Mouse (Mus musculus) neutrophil, adult 59 days (primary cell): ENCODE measurements around the gene Stil. TPM values are rescaled to one million over a fixed set of nuclear protein-coding genes. Genes with fewer than 3 reads are reported as not detected.

Source experiments
- total RNA-seq, 2 experiments: library from RNA; stranded (reverse); gene quantifications; 1 replicate in 1 of 2; 2 replicates in 1 of 2; pipeline ENCODE4 v1.2.4; 2023

Stil gene
- total RNA-seq = 10 to 100 TPM; 18.4 to 19.5 TPM

DNA sequence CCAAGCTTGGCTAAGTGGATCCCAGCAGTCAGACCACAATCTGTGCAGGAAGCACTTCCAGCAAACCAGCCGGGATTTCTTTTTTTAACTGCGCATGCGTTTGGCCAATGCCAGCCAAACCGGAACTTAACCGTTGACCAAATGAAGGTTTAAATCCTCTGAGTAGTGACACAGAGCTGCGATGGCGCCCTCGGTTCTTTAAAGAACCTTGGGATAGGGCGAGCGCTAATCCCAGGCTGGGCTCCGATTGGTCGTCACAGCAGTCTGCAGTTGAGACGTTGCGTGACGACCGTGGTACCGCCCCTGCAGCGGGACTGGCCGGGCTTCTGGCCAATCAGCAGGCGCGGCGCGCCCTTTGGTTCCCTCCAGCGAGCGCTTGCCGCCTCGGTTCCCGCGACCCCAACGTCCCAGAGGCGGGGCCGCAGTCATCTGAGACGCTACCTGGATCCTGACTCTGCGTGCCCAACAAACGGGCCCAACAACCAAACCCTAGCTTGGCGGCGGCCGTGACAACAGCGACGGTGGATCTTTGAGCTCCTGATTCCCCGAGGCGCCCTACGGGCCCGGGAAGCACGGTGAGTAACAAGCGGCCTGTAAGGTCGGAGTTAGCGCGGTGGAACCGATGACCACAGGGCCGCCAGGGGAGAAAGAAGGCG is at the start of gene Stil:
Gene Stil (plus strand): TSS at position 387 of the 656 bp plus-strand sequence.

DNA sequence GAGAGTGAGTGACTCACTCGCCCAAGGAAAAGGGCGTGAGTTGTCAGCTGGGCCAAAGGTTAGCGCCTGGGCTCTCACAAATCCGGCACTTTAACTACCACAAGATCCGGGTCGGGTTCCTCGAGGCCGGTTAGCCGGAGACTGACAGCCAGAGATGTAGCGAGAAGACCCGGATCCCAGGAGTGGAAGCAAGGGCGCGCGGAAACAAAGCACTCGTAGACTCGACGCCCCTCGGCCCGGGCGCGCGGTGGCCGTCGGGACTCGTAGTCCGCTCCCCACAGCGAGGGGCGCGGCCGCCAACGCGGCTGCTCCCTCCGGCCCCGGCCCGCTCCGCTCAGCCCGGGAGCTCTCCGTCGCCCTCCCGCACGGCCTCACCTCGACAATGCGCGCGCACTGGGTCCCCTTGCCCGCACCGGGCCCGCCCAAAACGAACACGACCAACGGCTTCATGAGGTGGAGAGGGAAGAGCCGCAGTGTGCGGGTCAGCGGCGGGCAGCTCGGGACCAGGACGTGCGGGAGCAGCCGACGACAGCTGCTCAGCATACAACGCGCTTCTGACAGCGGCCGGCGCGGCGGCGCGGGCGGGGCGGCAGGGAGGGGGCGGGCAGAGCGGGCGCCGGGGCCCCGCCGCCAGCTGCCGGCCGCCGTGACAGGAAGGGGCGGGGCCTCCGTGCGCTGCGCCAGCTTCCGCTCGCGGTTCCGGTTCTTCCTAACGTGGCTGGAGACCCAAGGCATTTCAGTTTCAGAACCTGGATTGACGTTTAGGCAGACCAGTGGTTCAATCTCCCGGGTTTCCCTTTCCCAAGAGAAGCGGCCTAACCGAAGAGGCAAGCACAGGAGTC is 13.1 kb upstream of the Stil start, which contains the start of gene Cmpk1:
Gene Cmpk1 (minus strand): TSS at position 651 of the 842 bp plus-strand sequence.

GRCm38 (mm10) chr4:115056371-115056920 is 56.5 kb downstream of the Stil start, which contains the start of gene Tal1:
Gene Tal1, plus strand, starts transcription at chr4:115056426.

DNA sequence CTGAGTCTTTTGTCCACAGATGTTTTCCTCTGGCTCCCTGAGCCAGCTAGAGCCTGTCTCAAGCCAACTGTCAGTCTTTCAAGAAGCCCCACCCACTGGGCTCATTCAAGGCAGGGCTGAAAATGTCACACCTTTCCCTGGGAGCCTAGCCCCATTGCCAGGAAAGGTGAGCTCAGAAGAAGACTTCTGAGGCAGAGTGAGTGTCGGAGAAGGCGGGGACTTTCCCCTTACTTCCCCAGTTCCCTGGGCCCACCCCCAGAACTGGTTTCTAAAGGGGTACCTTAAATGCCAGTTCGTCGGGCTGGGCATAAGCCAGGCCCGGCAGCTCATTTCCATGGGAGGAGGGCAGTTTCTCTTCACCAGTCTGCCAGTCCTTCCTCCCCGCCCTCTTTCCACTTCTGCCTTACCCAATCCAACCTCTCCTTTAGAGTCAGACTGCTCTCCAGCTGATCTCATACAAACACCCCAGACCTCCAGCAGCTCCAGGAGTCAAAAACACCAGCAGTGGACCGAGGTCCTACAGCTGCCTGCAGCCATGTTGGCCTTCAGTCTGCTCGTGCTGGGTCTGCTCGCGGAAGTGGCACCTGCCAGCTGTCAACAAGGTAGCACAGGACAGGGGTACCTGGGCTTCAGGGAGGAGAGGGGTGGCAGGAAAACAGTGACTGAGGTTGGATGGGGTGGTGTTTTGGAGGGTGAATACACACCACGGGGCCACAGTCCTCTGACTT is 88.8 kb downstream of the Stil start, which contains the start of gene Pdzk1ip1:
Gene Pdzk1ip1 (plus strand): TSS at position 98 of the 728 bp plus-strand sequence.

Other genes starting within 250 kb of the Stil start
- gene Gm12830, start 178.4 kb upstream of the Stil start, total RNA-seq = not detected
- gene Foxd2, start 91.3 kb upstream of the Stil start, total RNA-seq = under 1 TPM; 0.51 to 0.79 TPM
- not detected for gene Foxe3, start 74.1 kb upstream of the Stil start, total RNA-seq
- 10 to 100 TPM; 59.8 to 75.4 TPM for gene Cmpk1, start 12.9 kb upstream of the Stil start, total RNA-seq
- gene Tal1, start 56.3 kb downstream of the Stil start, total RNA-seq = 10 to 100 TPM in 1 of 2 experiments, 1 to 10 TPM in 1; 3.8 to 10.7 TPM
- 1 to 10 TPM; 3.3 to 6.0 TPM for gene Pdzk1ip1, start 88.5 kb downstream of the Stil start, total RNA-seq
- not detected for gene Cyp4x1, start 134.1 kb downstream of the Stil start, total RNA-seq
- not detected for gene Cyp4a29, start 241.9 kb downstream of the Stil start, total RNA-seq